Mouse (Mus musculus): ENCODE results near the gene Sae1. TPM values are rescaled to one million over a fixed set of nuclear protein-coding genes. Genes with fewer than 3 reads are reported as not detected.
"Not testable (repeated sequence)": the region's sequence is repeated elsewhere in the genome, so short reads cannot be mapped to it uniquely, and the experiment has no call there.

Sae1 gene
- total and polyA plus RNA-seq, 3 experiments, result 182 to 287 TPM; not detected in 1

GRCm38 (mm10) chr7:16308555-16309317 lies 78.9 kb downstream of the Sae1 start:
- H3K9ac ChIP-seq (ENCODE audit: control insufficient read depth, low read depth, low read length, poor library complexity, severe bottlenecking), result peak overlapping the region; percentile 37
- DNase-seq (ENCODE audit: low read depth, low spot score), result peak; percentile 56
- H3K36me3 ChIP-seq (ENCODE audit: control insufficient read depth in 1 of 2, insufficient read depth in 2 of 2, low read length in 2 of 2), result peaks cover 0 to 2% of the 10 kb centered on the region in 2 experiments; a peak in 1 of 4 replicates
- H3K79me2 ChIP-seq (ENCODE audit: control insufficient read depth, insufficient read depth, low read length, poor library complexity), result peaks cover 14% of the 10 kb centered on the region
- H3K27me3 ChIP-seq (ENCODE audit: control insufficient read depth in 1 of 2, insufficient read depth in 2 of 2, low read length in 2 of 2), result no peaks in the 10 kb centered on the region
- peak overlapping the region; percentile 57 to 66 for H3K4me3 ChIP-seq (ENCODE audit: control insufficient read depth in 1 of 2, insufficient read depth in 1 of 2, low read depth in 2 of 2, low read length in 2 of 2)
- peaks cover 4 to 10% of the 10 kb centered on the region in 2 experiments; a peak in 3 of 4 replicates for H3K4me1 ChIP-seq (ENCODE audit: control insufficient read depth in 1 of 2, insufficient read depth in 2 of 2, low read length in 2 of 2)
- no peak for TF ChIP-seq ETS1 (IDR thresholded peaks at IDR 0.05; ENCODE audit: low read depth, low read length)
- TF ChIP-seq USF1 (IDR thresholded peaks at IDR 0.05; ENCODE audit: low read depth, low read length), result no peak
- no peak for TF ChIP-seq POLR2A (IDR thresholded peaks at IDR 0.05; ENCODE audit: control insufficient read depth in 1 of 2, insufficient read depth in 1 of 2, low read depth in 1 of 2, low read length in 2 of 2, poor library complexity in 1 of 2)
- TF ChIP-seq USF2 (IDR thresholded peaks at IDR 0.05; ENCODE audit: borderline replicate concordance in 1 of 2, insufficient read depth in 1 of 2, low read depth in 1 of 2, low read length in 2 of 2), result no peak
- no peak for TF ChIP-seq SMC3 (IDR thresholded peaks at IDR 0.05; ENCODE audit: low read depth, low read length)
- no peak for TF ChIP-seq E2F4 (IDR thresholded peaks at IDR 0.05; ENCODE audit: borderline replicate concordance, low read depth, low read length)
- no peak; the same call in 1 of the 2 replicates for TF ChIP-seq POLR2AphosphoS5 (IDR thresholded peaks at IDR 0.05; ENCODE audit: borderline replicate concordance, low read depth, low read length)
- H3K27ac ChIP-seq (ENCODE audit: control insufficient read depth, low read depth, low read length), result peak overlapping the region; percentile 4; the same call in 1 of the 2 replicates
- H3K9me3 ChIP-seq (replicated peaks; ENCODE audit: insufficient read depth, low read length), result no peaks in the 10 kb centered on the region

- H3K27me3 ChIP-seq (ENCODE audit: control insufficient read depth in 1 of 2, insufficient read depth in 2 of 2, low read length in 2 of 2); H3K9me3 ChIP-seq (replicated peaks; ENCODE audit: insufficient read depth, low read length); H3K4me1 ChIP-seq (ENCODE audit: control insufficient read depth in 1 of 2, insufficient read depth in 2 of 2, low read length in 2 of 2); DNase-seq (ENCODE audit: low read depth, low spot score); H3K36me3 ChIP-seq (ENCODE audit: control insufficient read depth in 1 of 2, insufficient read depth in 2 of 2, low read length in 2 of 2): not testable (repeated sequence)
- Histone ChIP-seq H3K79me2 (ENCODE audit: control insufficient read depth, insufficient read depth, low read length, poor library complexity) (peaks cover 14% of the 10 kb centered on the region), H3K4me3 (ENCODE audit: control insufficient read depth in 1 of 2, insufficient read depth in 1 of 2, low read depth in 2 of 2, low read length in 2 of 2) (peak within 1 kb of the TSS; percentile 57 to 66), H3K27ac (ENCODE audit: control insufficient read depth, low read depth, low read length) (peak within 1 kb of the TSS; percentile 4; the same call in 1 of the 2 replicates), H3K9ac (ENCODE audit: control insufficient read depth, low read depth, low read length, poor library complexity, severe bottlenecking) (peak within 1 kb of the TSS; percentile 37)
Measured at GRCm38 (mm10) chr7:16308093-16308492, 79.5 kb downstream of the Sae1 start, which contains the start of gene Bbc3. Gene Bbc3, plus strand, starts transcription at chr7:16308393.

GRCm38 (mm10) chr7:16307141-16307540 lies 80.5 kb downstream of the Sae1 start:
- not testable (repeated sequence) for DNase-seq (ENCODE audit: low read depth, low spot score); H3K9me3 ChIP-seq (replicated peaks; ENCODE audit: insufficient read depth, low read length); H3K4me1 ChIP-seq (ENCODE audit: control insufficient read depth in 1 of 2, insufficient read depth in 2 of 2, low read length in 2 of 2); H3K27ac ChIP-seq (ENCODE audit: control insufficient read depth, low read depth, low read length); H3K79me2 ChIP-seq (ENCODE audit: control insufficient read depth, insufficient read depth, low read length, poor library complexity); H3K27me3 ChIP-seq (ENCODE audit: control insufficient read depth in 1 of 2, insufficient read depth in 2 of 2, low read length in 2 of 2); H3K9ac ChIP-seq (ENCODE audit: control insufficient read depth, low read depth, low read length, poor library complexity, severe bottlenecking); H3K4me3 ChIP-seq (ENCODE audit: control insufficient read depth in 1 of 2, insufficient read depth in 1 of 2, low read depth in 2 of 2, low read length in 2 of 2); H3K36me3 ChIP-seq (ENCODE audit: control insufficient read depth in 1 of 2, insufficient read depth in 2 of 2, low read length in 2 of 2)
- TF ChIP-seq ZNF384 (IDR thresholded peaks at IDR 0.05; ENCODE audit: low read depth, low read length), result peak; percentile 64
